Mouse (Mus musculus) adipocyte (in vitro differentiated cells): ENCODE results near the gene Atg4d.
A peak's percentile ranks its signal among the peaks of the same experiment; 100 is the strongest.
"Not testable (repeated sequence)": the region's sequence is repeated elsewhere in the genome, so short reads cannot be mapped to it uniquely, and the experiment has no call there.

Source experiments
- DNase-seq: peaks from one replicate; pipeline ENCODE4 v3.0.0-alpha.2; 2016; ENCODE audit warnings: low spot score

The Atg4d gene

DNA sequence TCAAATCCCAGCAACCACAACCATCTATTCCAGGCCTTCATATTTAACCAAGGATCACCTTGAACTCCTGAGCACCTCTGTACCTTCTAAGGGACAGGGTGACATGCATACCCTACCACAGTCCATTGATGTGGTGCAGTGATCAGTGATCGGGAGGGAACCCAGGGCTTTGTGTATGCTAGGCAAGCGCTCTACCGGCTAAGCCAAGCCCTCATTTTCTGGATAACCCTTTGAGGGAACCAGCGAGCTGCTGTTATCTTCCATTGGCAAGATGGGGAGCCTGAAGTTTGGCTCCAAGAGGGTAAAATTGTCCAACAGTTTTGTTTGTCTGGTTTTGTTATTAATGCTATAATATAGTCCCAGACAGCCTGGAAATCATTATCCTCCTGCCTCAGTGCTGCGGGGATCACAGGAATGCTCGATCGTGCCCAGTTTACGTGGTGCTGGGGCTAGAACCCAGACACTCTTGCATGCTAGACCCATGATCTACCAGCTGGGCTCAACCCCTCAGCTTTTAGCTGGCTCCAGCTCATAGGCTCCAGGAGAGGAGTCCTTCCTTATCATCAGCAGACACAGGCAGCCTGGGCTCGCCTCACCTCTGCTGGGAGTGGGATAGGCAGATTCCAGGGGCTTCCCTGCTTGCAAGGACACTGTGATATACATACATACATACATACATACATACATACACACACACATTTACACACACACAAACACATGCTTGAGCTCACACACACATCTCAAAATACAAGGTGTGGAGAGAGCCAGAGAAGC lies 49.5 kb downstream of the Atg4d start:
- DNase-seq = no peak

DNA sequence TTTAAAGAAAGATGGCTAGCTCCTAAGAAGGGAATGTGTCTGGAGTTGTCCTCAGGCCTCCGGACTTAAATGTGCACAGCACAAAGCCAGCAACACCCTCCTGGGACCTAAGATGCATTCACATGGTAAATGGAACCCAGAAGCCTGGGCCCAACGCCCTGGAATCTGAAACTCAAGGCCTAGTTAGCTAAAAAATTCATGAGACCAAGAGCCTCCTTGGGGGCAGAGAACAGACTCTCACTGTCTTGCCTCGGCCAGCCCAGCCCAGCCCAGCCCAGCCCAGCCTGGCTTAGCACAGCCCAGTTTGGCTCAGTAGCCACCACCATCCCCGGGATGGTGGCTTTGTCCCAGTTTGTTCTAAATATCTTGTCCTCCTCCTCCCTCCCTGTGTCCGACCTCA lies 50.3 kb downstream of the Atg4d start:
- peak; percentile 60 for DNase-seq

DNA sequence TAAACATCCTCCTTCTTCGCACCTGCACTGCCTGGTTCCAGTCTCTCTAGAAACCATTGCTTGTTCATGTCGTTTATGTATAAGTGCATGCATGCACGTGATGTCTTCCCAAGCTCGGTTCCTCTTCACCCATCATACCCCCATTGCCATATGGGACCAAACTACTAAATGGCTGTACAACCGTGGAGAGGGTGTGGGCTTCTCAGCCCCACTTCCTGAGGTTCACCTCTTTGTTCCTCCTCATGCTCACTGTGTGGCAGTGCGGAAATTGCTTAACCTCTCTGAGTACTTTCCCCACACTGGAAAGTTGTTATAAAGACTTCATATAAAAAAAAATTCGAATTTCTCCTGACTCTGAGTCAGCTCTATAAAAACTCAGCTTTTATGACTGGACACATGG lies 51.6 kb downstream of the Atg4d start:
- DNase-seq = no peak

DNA sequence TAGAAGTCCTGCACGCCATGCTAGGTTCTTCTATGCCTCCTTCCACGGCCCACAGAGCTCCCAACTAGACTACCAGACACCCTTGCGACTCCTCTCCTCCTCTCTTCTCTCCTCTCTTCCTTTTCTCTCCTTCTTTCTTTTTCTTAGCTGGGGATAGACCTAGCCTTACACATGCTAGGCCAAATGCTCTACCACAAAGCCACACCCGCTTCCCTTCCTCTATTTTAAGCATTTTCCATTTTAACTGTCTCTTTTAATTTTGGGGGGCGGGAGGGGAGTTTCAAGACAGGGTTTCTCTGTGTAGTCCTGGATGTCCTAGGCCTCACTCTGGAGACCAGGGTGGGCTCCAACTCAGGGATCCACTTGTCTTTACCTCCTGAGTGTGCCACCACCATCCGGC lies 53.7 kb downstream of the Atg4d start:
- DNase-seq = no peak

DNA sequence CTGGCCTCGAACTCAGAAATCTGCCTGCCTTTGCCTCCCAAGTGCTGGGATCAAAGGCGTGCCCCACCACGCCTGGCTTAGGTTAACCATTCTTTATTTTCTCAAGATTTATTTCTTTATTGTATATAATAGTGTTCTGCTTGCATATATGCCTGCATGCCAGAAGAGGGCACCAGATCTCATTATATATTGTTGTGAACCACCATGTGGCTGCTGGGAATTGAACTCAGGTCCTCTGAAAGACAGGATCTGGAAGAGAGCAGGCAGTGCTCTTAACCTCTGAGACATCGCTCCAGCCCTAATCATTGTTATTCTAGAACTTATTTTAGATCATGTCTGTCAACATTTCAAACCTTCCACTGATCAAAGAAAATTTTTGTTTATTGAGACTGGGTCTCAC lies 54.4 kb downstream of the Atg4d start:
- no peak for DNase-seq

DNA sequence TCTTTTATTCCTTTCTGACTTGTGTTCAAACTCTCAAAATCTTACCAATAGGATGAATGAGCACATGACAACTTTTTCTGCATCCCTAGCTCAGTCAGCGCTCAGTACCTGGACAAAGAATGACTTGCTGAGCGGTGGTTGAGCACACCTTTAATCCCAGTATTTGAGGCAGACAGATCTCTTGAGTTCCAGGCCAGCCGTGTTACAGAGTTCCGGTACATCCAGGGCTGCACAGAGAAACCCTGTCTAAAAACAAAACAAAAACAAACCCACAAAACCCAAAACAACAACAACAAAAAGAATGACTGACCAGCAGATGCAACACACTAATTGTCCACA lies 55.2 kb downstream of the Atg4d start:
- DNase-seq = no peak

DNA sequence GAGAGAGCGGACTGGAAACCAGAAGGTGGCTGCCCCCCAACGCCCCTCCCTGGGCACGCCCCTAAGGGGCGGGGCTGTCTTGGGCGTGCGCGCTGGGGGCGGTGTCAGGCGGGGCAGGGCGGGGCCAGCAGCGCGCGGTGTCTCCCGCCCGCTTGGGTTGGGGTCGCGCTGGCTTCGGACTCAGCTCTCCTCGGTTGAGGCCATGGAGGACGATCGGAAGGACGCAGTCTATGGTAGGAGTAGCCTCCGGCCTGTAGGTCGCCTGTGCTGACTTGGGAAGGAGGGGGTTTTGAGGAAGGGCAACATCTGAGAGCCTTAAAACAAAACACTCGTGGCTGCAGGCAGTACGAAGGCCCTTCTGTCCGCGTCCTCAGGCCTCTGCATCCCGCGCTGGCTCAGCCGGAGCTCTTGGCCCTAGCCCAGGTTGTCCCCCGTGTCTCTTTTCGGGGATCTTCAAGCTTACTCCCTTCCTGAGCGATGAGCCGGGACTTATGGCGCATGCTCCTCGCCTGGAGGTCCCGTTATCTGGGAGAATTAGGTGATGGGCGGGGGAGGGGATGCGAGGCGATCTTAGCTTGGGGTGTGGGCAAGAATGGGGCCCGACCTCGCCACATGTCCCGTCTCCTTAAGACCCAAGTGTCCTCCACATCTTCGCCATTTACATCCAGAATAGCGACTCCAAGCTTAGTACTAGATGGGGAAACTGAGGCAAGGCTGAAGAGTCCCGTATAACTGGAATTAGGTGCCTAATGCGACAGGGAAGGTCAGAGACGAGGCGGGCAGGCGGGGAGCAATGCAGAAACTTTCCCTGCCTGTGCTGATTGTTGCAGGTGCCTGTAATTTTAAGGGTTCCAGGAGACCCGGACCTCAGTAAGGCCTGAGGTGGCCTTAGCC lies 55.8 kb downstream of the Atg4d start, which contains the start of gene Slc44a2:
Gene Slc44a2 (plus strand): TSS at position 80 of the 894 bp plus-strand sequence.
- DNase-seq = peak; percentile 80

DNA sequence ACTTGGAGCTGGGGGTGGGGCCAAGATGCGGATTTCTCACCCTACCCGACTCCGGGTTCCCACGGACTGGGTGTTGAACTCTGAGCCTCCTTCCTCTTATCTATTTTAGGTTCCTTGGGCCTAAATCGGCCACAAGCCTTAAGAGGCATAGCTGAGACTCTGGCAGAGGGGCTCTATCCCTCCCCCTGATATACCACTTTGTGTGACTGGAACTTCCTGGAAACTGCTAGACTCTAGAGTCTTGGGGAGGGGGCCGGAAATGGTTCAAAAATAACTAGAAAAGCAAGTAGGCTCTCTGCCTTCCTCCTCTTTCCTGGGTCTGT lies 56.4 kb downstream of the Atg4d start:
- peak; percentile 45 for DNase-seq

DNA sequence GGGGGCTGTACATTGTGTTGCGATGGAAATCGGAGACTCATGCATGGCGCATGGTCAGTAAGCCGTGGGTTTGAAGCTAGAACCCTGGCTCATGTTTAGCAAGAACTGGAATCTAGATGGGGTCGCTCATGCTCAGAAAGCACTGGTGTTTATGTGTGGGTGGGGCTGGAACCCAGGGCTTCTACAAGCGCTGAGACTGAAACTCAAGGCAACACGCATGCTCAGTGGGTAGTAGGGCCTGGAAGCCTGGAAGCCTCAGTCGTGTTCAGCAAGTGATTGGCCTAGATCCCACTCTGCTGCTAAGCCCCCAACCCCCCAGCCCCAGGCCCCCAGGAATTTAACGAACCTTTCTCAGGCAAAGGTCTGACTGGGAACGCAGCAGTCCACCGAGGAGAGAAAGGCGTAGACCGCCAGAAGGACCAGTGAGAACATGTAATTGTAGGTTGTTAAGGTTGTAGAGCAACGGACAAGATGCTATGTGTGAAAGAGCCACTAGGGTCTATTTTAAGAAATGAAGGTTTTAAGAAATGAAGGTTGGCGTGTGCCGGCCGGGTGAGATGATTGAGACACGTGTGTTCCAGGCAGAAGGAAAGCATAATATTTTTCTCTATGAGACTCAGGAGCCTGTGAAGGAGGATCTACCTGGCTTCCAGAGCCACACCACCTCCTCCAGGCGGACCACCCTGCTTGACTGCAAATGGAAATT lies 57.3 kb downstream of the Atg4d start:
- no peak for DNase-seq

DNA sequence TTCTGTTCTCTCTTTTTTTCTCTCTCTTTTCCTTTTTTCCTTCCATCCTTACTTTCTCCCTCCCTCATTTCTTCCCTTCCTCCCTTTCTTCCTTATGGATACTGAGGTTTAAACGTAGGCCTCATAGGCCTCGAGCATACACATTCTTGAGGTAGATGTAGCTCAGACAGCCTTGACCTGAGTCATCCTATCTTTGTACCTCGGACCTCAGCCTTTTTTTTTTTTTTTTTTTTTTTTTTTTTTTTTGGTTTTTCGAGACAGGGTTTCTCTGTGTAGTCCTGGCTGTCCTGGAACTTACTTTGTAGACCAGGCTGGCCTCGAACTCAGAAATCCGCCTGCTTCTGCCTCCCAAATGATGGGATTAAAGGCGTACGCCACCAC lies 57.8 kb downstream of the Atg4d start:
- not testable (repeated sequence) for DNase-seq

GRCm38 (mm10) chr9:21324269-21324668 lies 59.2 kb downstream of the Atg4d start:
- no peak for DNase-seq
